Mouse (Mus musculus) mouse embryonic stem cell (cell line): ENCODE measurements at regions not wholly inside any gene's neighbourhood (a gene's known extent, or its start where the extent isn't known, plus 50 kb on each side); places are given as distances from the start of the nearest gene placed in this dataset.
"Not testable (repeated sequence)": the region's sequence is repeated elsewhere in the genome, so short reads cannot be mapped to it uniquely, and the experiment has no call there.

ENCODE experiments used
- in situ Hi-C, 2 experiments: fragments of 300-500 bp; cut with MboI; formaldehyde crosslinking; loops; 1 replicate in 1 of 2; 3 replicates in 1 of 2; pipeline ENCODE4 v1.14.3; 2019 to 2020; ENCODE audit warnings: low sequenced_read_pairs in 2 of 2, low pct_unique_long_range_greater_than_20kb in 1 of 2, mixed read lengths in 1 of 2; ENCODE audit not compliant: unreplicated experiment in 1 of 2

DNA sequence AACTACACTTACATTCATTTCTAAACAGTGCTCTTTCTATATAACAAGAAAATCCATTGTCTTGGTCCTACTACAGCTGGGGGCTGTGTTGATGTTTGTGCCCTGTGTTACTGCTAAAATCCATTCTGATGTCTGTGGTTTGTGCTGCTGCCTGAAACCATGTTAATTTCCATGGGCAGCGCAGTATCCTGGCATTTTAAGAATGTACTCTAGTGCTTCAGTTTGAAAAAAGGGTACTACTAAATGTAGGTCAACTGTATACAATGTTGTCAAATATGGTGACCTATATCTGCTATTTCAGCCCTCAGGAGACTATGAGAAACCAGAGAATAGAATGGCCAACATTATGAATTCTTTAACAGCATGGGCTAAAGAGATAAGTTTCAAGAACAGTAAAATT, 1052.2 kb downstream of the Hace1 start:
- in situ Hi-C loops: no loop called here

DNA sequence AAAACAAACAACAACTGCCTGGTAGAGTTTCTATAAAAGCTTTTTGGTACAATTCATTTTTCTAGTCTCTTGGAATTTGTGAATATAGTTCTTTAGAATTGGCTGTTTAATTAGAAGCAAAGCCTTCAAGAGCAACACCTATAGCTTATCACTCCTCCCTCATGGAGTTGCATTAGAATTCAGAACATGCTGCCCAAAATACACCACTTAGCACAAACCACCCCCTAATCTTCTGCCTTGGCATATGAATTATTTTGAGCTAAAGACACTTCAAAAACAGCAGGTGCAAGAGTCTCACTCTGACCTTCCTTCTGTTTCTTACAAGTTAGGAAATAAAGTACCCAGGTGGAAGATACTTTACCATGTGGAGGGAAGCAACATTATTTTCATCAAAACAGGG, 1085.4 kb downstream of the Hace1 start:
- in situ Hi-C loops: no loop called here

DNA sequence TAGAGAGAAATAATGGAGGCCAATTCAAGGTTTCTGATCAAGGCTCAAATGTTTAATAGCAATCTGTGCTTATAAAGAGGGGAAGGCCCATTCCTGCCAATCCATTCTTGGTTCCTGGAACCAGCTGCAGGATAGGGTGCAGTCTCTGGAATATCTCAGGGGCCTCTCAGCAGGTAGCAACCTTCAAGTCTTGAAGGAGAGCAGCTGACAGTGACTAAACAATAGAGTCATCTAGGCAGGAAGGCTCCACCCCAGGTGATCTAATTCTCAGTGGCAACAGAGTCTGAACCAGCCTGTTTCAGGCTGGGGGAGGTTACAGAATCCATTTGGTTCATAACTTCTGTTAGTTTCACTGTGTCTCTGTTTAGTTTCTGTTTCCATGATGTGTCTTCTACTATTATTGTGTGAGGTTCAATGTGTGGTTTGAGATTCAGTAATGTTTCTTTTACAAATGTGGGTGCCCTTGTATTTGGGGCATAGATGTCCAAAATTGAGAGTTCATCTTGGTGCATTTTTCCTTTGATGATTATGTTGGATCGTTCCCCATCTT, 1112.3 kb downstream of the Hace1 start:
- in situ Hi-C loops: not testable (repeated sequence)

DNA sequence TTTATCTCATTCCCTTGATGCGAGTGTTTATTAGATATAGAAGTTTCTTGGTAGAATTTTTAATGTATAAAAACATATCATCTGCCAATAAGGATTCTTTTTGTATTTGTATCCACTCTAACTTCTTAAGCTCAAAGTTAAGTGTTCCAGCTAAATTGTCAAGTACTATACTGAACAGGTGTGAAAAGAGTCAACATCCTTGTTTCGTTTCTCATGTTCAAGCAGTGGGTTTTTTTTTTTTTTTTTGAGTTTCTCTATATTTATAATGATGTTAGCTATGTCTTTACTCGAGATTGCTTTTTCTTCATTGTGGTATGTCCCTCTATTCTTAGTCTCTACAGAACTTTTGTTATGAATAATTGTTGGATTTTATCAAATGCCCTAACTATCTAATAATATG, 1115.0 kb downstream of the Hace1 start:
- in situ Hi-C loops: no loop called here

DNA sequence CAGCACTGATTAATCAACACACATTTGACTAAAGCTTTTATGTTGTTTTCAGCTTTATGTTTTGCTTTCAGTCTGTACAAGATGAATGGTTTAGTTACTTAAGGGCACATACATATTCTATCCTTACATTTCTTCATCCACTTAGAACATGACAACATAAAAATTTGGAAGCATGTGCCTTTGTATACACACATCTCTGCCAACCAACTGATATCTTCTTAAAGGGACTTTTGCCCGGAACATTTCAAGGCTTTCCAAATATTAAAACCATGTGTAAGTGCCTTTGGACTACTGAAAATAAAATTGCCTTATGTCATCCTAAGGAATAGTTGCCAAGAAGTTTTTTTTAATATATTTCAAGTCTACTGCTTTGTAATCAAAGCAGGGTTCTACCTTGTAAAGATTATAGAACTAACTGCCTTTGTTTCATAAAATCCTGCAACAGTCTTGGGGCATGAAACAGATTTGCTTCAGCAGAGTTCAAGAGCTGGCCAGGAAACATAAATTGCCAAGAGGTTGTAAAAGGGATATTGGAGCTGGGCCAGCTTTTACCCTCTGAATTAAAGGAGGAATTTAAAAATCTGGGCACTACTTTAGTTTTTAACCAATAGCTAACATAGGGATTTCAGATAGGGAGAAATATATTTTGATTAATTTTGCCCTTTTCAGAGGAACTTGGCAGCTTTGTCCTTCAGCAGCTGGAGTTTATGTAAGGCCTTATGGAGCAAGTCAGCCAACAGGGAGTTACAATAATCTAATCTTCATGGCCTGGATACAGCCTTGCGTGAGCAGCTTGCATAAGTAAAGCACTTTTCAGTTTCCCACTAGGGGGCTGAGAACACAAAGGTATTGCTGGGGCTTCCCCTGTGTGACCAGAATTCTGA, 1120.0 kb downstream of the Hace1 start:
- in situ Hi-C loops: no loop called here

DNA sequence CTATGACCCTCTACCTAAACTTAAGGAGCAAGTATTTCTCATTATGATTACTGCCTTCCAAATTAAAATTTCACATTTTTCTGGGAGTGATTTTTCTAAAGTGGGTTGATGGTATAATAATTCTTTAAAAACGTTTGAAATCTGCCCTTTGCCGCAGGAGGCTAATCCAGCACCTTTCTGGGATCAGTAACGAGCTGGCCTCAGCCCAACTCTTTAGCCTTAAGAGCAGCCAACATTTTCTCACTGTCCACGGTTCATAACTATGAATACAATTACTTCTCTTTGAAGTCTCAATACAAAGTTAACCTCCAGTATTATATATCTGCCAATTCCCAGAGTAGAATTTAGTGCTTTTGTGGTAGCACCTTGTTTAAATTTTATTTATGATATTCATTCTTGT, 1123.6 kb downstream of the Hace1 start:
- in situ Hi-C loops: no loop called here

DNA sequence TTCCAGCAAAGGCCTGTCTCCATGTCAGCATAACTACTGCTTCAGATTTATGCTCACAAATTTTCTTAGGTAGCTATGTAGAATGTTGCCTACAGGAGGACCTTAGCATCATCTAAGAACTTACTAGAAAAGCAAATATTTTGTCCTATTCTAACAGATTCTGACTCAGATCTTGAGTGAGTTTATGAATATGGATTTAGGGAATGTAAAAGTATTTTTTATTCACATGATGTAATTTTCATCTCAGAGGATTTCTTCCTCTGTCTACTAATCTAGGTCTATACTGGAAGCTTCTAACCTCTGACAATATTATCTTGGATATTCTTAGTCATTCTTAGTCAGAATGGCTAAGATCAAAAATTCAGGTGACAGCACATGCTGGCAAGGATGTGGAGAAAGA, 1130.4 kb downstream of the Hace1 start:
- in situ Hi-C loops: not testable (repeated sequence)

DNA sequence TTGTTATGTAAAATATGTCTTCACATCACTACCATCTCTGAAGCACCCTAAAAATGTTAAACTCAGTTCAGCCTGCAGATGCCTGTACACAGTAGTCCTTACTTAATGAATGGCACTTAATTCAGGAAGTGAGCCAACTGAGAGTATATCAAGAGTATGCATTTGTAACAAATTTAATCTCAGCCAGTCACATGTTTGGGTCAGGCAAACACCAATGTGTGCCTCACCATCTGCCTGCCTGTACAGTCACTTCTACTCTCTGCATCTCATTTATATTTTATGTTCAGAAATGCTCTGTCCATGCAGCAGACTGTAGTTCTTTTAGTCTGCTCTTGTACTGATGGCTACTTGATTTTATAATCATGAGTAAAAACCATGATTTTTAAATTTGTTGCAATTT, 1135.1 kb downstream of the Hace1 start:
- in situ Hi-C loops: no loop called here

DNA sequence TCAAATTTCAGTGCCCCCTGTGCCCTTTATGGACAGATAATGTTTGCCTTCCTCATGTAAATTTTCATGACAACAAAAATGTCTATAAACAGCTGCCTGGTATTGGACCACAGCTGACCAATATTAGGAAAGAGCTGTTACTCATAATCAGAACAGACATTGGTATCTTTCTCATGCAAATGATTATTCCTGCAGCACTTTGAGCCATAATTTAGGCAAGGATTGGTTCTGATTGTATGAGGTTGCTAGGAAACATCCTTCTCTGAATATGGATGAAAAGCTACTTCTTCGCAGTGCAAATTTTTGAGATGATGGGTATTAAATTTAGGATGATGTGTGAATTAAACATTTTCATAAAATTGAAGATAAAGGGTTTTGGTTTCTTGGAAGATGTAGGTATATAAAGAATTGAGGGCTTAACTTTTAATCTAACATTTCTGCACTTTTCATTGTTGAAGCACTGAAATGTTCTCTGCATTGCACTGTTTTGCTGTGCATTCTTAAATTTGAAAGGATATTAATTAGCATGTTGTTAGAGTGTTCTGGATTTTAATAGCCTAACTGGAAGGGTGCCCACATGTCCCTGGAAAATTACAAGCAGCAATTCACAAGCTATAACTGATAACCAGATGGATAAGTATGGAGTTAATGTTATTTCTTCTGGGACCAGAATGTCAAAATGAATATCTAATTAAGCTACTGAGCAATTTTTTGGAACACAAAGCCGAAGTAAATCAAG, 1140.9 kb downstream of the Hace1 start:
- in situ Hi-C loops: no loop called here

DNA sequence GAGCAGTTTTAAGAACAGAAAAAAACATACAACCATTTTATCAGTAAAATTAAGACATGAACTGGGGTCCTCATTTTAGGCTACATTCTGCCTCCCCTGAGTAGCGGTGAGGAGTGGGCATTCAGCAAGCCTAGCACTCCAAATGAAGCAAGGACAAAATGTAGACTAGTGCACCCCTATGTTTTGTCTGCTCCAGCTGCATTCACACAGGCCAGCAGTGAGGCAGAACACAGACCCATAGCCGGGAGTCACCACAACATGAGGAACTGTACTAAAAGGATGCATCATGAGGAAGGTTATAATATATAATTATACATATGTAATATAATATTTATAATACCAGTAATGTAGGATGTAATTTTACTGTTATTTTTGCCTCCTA, 1141.5 kb downstream of the Hace1 start:
- in situ Hi-C loops: no loop called here

DNA sequence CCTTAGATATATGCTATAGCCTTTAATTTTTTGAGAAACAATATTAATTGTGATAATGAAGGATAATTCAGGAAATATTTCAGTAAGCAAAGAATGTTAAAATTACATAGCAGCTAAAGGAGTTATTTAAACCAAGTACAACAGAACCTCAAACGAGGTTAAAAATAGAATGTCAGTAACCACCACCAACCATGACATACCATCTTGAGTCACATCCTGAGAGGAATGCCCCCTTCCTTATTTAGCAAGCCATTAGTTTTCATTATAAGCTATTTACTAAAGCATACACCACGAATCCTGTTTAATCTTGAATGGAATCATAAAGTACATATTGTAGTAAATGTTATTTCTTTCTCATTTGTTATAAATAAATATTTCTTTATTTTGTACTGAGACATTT, 1146.0 kb downstream of the Hace1 start:
- in situ Hi-C loops: no loop called here

DNA sequence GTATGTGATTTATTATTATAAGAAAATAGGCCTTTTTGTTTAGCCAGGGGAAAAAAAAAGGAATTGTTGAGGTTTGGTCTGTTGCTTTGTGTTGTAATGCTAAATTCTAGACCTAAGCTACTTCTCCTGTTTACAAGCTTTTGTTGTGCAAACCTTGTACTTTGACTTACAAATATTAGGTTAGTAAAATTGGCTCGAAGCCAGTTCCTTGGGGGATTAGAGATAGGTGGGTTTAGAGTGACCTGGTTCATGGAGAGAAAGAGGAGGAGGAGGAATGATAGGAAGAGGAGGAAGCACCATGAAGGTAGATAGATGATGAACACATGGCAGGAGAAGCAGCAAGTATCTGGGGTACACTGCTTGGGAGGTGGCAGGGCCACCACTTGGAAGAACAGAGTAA, 1153.0 kb downstream of the Hace1 start:
- in situ Hi-C loops: loop anchor here in 1 of 2 experiments (10.0 kb wide), 1 partner anchor 84 kb away; no protein-coding TSS in a partner anchor

DNA sequence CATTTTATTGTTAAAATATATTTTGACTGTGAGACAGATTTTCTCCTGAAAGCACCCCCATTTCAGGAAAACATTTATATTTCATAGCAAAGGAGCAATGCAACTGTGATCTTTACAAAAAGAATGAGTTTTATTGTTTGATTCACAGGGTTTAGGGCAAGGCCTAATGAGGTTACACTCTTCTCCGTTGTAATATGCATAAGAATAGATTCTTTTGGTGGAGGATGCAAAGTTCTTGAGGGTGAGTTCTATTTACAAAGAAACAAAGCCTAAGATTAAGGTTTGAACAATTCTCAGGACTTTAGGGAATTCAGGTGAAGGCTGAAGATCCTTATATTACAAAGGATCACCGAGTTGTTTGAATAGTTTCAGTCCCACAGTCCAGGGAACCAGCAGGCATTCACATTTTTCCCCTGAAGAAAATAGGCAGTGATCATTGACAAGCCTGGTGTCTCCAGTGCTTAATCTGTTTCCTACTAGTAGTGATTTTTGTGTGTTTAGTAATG, 1156.2 kb downstream of the Hace1 start:
- in situ Hi-C loops: loop anchor here in 1 of 2 experiments (10.0 kb wide), 1 partner anchor 81 kb away; no protein-coding TSS in a partner anchor

DNA sequence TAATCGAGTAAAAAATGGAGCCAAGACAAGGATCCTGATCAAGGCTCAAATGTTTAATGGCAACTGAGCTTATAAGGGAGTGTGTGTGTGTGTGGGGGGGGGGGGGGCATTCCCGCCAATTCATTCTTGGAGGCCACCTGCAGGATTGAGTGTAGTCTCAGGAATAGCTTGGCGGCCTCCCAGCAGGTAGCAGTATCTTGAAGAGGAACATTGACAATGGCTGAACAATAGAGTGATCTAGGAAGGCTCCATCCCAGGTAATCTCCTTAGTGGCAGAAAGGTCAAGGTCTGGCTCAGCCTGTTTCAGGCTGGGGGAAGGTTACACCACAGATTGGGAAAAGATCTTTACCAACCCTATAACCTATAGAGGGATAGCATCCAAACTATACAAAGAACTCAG, 1163.5 kb downstream of the Hace1 start:
- in situ Hi-C loops: no loop called here

DNA sequence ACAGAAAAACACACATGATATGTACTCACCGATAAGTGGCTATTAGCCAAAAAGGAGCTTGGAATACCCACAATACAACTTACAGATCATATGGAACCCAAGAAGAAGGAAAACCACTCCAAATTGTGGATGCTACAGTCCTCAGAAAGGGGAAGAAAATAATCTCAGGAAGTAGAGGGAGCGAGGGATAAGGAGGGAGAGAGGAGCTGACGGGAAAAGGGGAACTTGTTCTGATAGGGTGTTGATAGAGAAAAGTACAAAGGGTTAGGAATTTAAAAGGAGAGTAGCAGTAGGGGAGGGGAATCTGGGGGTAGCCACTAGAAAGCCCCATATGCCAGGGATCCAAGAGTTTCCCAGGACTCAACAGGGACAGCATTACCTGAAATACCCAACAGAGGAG, 1164.5 kb downstream of the Hace1 start:
- in situ Hi-C loops: no loop called here

DNA sequence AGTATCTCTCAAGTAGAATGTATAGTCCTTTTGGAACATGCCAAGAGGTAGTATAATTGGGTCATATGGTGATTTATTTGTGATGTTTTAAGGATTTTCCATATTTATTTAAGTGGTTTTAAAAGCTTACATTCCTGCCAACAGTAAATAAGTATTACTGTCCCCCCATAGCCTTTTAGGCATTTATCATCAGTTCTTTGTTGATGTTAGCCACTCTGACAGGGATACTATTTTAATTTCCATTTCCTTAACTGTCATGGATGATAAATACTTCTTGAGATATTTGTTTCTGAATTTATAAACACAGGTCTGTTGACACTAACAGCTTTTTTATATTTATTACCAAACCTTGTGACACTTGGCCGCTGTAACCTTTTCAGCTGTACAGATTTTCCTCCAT, 1183.3 kb downstream of the Hace1 start:
- in situ Hi-C loops: no loop called here

DNA sequence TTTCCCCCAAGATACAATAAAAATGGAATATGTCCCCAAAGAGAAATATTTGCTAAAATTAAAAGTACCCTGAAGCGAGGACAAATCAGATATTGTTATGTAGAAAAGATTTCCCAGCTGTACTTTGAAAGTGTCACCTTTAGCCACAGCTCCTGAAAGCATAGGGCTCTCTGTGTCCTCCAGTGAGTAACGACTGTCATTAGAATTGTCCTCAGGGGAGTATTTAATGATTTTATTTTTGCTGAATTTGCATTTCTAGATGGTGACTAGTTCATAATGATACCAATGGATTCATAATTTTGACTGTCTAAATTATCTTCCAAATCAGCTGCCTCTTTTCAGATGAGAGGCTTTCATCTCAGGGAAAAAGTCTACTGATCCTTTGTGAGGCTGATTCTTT, 1201.1 kb downstream of the Hace1 start:
- in situ Hi-C loops: no loop called here

DNA sequence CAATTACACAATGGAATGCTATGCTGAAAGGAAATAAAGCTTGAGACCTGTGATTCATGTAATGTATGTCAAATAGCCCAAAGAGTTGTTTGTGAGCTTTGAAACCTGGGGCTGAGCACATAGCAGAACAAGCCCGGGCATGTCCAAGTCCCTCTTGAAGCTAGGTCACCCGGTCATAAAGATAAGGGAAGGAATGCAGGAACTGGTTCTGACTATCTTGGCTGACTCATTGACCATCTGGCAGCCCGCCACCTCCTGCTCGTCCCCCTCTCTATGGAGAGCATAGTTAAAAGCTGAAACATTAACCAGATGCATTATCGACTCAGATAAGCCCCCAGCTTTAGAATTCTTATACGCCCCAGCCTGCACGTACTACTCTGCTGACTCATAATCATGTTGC, 1208.1 kb downstream of the Hace1 start:
- in situ Hi-C loops: not testable (repeated sequence)

DNA sequence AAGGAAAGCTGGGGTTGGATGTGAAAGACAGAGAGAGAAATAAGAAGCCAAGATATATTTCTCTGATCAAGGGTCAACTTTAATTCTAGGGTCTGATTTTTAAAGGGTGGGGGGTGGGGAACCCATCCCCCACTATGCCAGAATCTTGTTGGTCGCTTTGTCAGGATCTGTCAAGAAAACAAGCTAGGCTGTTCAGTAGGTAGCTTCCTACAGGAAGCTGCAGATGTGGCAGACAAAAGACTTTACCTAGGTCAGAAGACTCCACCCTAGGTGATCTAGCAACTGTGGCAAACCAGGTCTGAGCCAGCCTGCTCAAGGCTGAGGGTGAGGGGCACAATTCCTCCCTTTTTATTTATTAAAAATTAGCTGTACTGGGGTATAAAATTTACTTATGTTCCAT, 1236.6 kb downstream of the Hace1 start:
- in situ Hi-C loops: loop anchor here in 1 of 2 experiments (10.0 kb wide), 1 partner anchor 79 kb away; no protein-coding TSS in a partner anchor
